Mouse (Mus musculus) heart, postnatal 36 days (tissue): Measurements from ENCODE around the gene Stard8. TPM values are rescaled to one million over a fixed set of nuclear protein-coding genes. Genes with fewer than 3 reads are reported as not detected.

Source experiments
- total RNA-seq, 2 experiments: library from RNA; stranded (reverse); gene quantifications; 2 replicates each; pipeline ENCODE4 v1.2.3; 2021

Gene Stard8
- total RNA-seq, 2 experiments from 2014 or later = 31.6 to 32.2 TPM

Other genes with a start within 250 kb of the Stard8 start
- 1 to 10 TPM; 7.2 to 8.8 TPM for gene Ophn1, start 112.2 kb upstream of the Stard8 start, total RNA-seq
- gene Yipf6, start 66.9 kb upstream of the Stard8 start, total RNA-seq = 10 to 100 TPM; 16.6 to 17.9 TPM
- 10 to 100 TPM; 17.4 to 27.6 TPM for gene Efnb1, start 132.9 kb downstream of the Stard8 start, total RNA-seq